Mouse (Mus musculus): ENCODE results near the gene Capsl.

DNA sequence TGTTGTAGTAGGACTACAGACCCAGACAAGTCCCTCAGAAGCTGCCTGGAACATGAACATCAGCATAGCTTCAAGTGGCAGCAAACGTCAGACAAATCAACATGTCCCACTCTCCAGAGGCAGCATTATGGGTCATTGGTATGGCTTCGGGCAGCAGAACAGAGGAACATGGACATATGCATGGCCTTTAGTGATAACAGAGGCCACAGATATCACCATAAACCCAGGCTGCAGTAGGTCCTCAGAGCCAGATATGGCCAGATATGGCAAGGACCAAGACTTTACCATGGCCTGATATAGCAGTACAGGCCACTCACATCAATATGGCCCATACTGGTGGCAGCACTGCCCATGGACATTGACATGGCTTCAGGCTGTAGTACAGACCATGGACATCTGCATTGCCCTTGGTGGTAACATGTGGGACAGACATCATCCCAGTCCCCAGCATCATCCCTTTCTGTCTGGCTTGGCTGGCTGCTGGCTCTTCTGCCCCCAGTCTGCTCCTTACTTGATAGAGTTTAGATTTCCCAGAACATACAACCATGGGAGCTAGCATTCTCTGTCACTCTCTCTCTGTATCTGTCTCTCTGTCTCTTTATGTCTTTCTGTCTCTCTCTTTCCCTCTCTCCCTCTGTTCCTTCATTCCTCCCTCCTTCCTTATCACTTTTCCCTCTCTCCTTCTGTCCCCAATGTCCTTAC, 53.7 kb downstream of the Capsl start:
- TF ChIP-seq GATA1 (IDR thresholded peaks at IDR 0.05; ENCODE audit: borderline replicate concordance, low read length) (no peak), FLI1 (IDR thresholded peaks at IDR 0.05; ENCODE audit: low read length) (no peak)

Data from megakaryocyte, embryonic 14.5 days (primary cell).